Mouse (Mus musculus) adrenal gland, adult 2 months (tissue): ENCODE data around the gene Zfhx3. TPM values are rescaled to one million over a fixed set of nuclear protein-coding genes. Genes with fewer than 3 reads are reported as not detected.

ENCODE experiments used
- DNase-seq: peaks from one replicate; pipeline ENCODE4 v3.0.0; 2021
- polyA plus RNA-seq: library from polyadenylated mRNA; depleted of rRNA; stranded (reverse); fragments of >200 nt; gene quantifications from 2 replicates; pipeline ENCODE4 v1.2.3, GENCODE M21; 2012
- total RNA-seq, 2 experiments: library from RNA; stranded (reverse); gene quantifications; 2 replicates each; pipeline ENCODE4 v1.2.3; 2021

Zfhx3 gene
- total and polyA plus RNA-seq, 3 experiments = 12.9 to 45.1 (median 34.3) TPM

GRCm38 (mm10) chr8:108454561-108455311, 512.3 kb downstream of the Zfhx3 start:
- DNase-seq = no peak

GRCm38 (mm10) chr8:108466653-108467052, 524.2 kb downstream of the Zfhx3 start:
- DNase-seq = no peak

- DNase-seq = no peak
Measured at GRCm38 (mm10) chr8:108467172-108468035, 525.0 kb downstream of the Zfhx3 start.

- no peak for DNase-seq
Measured at GRCm38 (mm10) chr8:108470269-108470668, 527.8 kb downstream of the Zfhx3 start.

- DNase-seq = no peak
Measured at GRCm38 (mm10) chr8:108474556-108474955, 532.1 kb downstream of the Zfhx3 start.

GRCm38 (mm10) chr8:108478131-108478530, 535.7 kb downstream of the Zfhx3 start:
- no peak for DNase-seq

- no peak for DNase-seq
Measured at GRCm38 (mm10) chr8:108480141-108480540, 537.7 kb downstream of the Zfhx3 start.

GRCm38 (mm10) chr8:108481167-108481815, 538.8 kb downstream of the Zfhx3 start:
- no peak for DNase-seq

GRCm38 (mm10) chr8:108496101-108496500, 553.7 kb downstream of the Zfhx3 start:
- DNase-seq = no peak

- no peak for DNase-seq
Measured at GRCm38 (mm10) chr8:108506779-108507178, 564.3 kb downstream of the Zfhx3 start.

GRCm38 (mm10) chr8:108507769-108508168, 565.3 kb downstream of the Zfhx3 start:
- no peak for DNase-seq

GRCm38 (mm10) chr8:108510641-108511325, 568.3 kb downstream of the Zfhx3 start:
- no peak for DNase-seq

- no peak for DNase-seq
Measured at GRCm38 (mm10) chr8:108518116-108518515, 575.7 kb downstream of the Zfhx3 start.

- no peak for DNase-seq
Measured at GRCm38 (mm10) chr8:108522050-108522449, 579.6 kb downstream of the Zfhx3 start.

- DNase-seq = no peak
Measured at GRCm38 (mm10) chr8:108529421-108529820, 587.0 kb downstream of the Zfhx3 start.

- DNase-seq = no peak
Measured at GRCm38 (mm10) chr8:108535121-108535876, 592.9 kb downstream of the Zfhx3 start.

GRCm38 (mm10) chr8:108536186-108536585, 593.7 kb downstream of the Zfhx3 start:
- no peak for DNase-seq

- no peak for DNase-seq
Measured at GRCm38 (mm10) chr8:108536911-108537351, 594.5 kb downstream of the Zfhx3 start.

- no peak for DNase-seq
Measured at GRCm38 (mm10) chr8:108537686-108538551, 595.5 kb downstream of the Zfhx3 start.

GRCm38 (mm10) chr8:108538929-108539555, 596.6 kb downstream of the Zfhx3 start:
- no peak for DNase-seq
